Mouse (Mus musculus) intestine, postnatal 0 days (tissue): ENCODE measurements around the gene Entr1. TPM values are rescaled to one million over a fixed set of nuclear protein-coding genes. Genes with fewer than 3 reads are reported as not detected.

Experiments used
- ATAC-seq: fragments of 200-750 bp; cut with Nextera tagmentation; 2 replicates; pipeline ENCODE4 v1.8.0; 2017; ENCODE audit warnings: mild to moderate bottlenecking, moderate TSS enrichment, moderate library complexity
- H3K27ac ChIP-seq: fragments of 300-500 bp; sonication (generic); 2 replicates; pipeline ENCODE4 v1.5.1; 2014; ENCODE audit warnings: mild to moderate bottlenecking, low read depth, low read length, moderate library complexity
- H3K27me3 ChIP-seq: fragments of 300-500 bp; sonication (generic); replicated peaks from 2 replicates; pipeline ENCODE4 v1.6.1; 2014; ENCODE audit warnings: low read length, mixed read lengths; ENCODE audit not compliant: control insufficient read depth, insufficient read depth
- H3K36me3 ChIP-seq: fragments of 300-500 bp; sonication (generic); 2 replicates; pipeline ENCODE4 v1.6.1; 2014; ENCODE audit warnings: mild to moderate bottlenecking, moderate library complexity; ENCODE audit not compliant: control insufficient read depth, insufficient read depth
- H3K4me1 ChIP-seq: fragments of 300-500 bp; sonication (generic); replicated peaks from 2 replicates; pipeline ENCODE4 v1.6.1; 2014; ENCODE audit warnings: antibody characterized with exemption, low read length, mixed read lengths; ENCODE audit not compliant: control insufficient read depth, insufficient read depth
- H3K4me2 ChIP-seq: fragments of 300-500 bp; sonication (generic); replicated peaks from 2 replicates; pipeline ENCODE4 v1.6.1; 2014; ENCODE audit warnings: low read depth, mild to moderate bottlenecking, moderate library complexity
- H3K4me3 ChIP-seq: fragments of 300-500 bp; sonication (generic); 2 replicates; pipeline ENCODE4 v1.5.1; 2014; ENCODE audit warnings: low read depth, low read length
- H3K9ac ChIP-seq: fragments of 300-500 bp; sonication (generic); 2 replicates; pipeline ENCODE4 v1.6.1; 2014; ENCODE audit warnings: mild to moderate bottlenecking, low read depth, low read length
- H3K9me3 ChIP-seq: fragments of 300-500 bp; sonication (generic); 2 replicates; pipeline ENCODE4 v1.6.1; 2016; ENCODE audit warnings: mixed run types; ENCODE audit not compliant: control insufficient read depth
- CTCF ChIP-seq: sonication (generic); IDR thresholded peaks from 2 replicates; pipeline ENCODE4 v1.5.1; 2016; ENCODE audit warnings: low read depth, mild to moderate bottlenecking, control low read depth, antibody characterized with exemption, moderate library complexity
- WGBS: fragments of 180-500 bp; shearing (Covaris S2); extraction: QIAGEN DNeasy Blood & Tissue Kit; methylation state at CpG from one replicate; pipeline ENCODE4 v1.1.7; 2014; 5-methylcytosine and 5-hydroxymethylcytosine counted together
- polyA plus RNA-seq: library from polyadenylated mRNA; unstranded; fragments of >200 nt; fragmentation: Nextera tagmentation; extraction: Ambion mirVana; gene quantifications from 2 replicates; pipeline ENCODE4 v1.2.1, GENCODE M21; 2015

The Entr1 gene
- polyA plus RNA-seq, 1 experiment from 2014 or later: 45.6 TPM

DNA sequence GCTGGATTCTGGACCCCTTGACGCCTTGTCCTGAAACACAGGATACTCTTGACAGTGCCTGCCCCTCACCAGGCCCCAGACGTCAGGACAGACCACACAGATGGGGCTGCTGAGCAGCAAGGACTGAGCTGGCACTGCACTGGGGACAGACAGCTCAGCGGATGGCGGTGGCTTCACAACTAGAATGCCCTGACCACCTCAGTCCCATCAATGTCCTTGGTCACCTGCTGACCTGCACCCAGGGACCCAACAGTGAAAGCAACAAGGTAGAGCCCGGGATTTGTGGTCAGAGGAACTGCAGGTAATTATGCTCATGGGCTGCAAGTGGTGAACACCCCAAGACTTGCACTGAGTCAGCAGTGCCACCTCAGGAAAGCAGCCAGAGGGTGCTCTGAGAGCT is 26.1 kb downstream of the Entr1 start:
- Histone ChIP-seq H3K4me3 (no peak overlapping the region), H3K36me3 (peaks cover 25% of the 10 kb centered on the region), H3K9me3 (no peaks in the 10 kb centered on the region), H3K27me3 (no peaks in the 10 kb centered on the region), H3K4me1 (no peaks in the 10 kb centered on the region), H3K27ac (no peak overlapping the region), H3K9ac (no peak overlapping the region), H3K4me2 (no peak overlapping the region)
- ATAC-seq: no peak
- 90% methylated on average over 5 of the region's 5 CpGs for WGBS
- no peak for TF ChIP-seq CTCF

DNA sequence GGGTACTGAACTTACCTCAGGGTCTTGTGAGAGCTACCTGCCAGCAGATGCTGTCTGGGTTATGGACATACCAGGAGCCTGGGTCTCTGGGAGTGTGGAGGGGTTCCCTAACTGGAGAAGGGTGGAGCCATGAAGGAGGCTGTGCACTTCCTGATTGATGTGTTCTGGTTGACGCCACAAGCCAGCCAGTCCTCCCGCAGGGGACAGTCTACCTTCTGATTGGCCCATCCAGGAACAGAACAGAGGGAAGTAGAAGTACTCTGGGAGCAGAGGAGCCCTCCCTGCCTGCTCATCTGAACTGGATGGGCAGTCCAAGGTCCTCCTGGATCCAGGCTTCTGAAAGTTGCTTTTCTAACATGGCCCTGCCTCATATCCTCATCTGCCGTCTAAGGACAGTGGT is 28.3 kb downstream of the Entr1 start, which contains the start of gene Card9:
Gene Card9, minus strand, starts transcription at position 147 of the 400 bp plus-strand sequence.
- Histone ChIP-seq H3K4me1 (no peaks in the 10 kb centered on the region), H3K27ac (no peak within 1 kb of the TSS), H3K27me3 (no peaks in the 10 kb centered on the region), H3K4me3 (no peak within 1 kb of the TSS), H3K9ac (no peak within 1 kb of the TSS), H3K36me3 (peaks cover 3% of the 10 kb centered on the region; the same call in 1 of the 2 replicates), H3K9me3 (no peaks in the 10 kb centered on the region), H3K4me2 (no peak within 1 kb of the TSS)
- no peak for TF ChIP-seq CTCF
- 27% methylated on average over 3 of the region's 3 CpGs for WGBS
- ATAC-seq: peak; percentile 23; the same call in 1 of the 2 replicates

GRCm38 (mm10) chr2:26359983-26360382 is 29.1 kb downstream of the Entr1 start:
- Histone ChIP-seq H3K27me3 (no peaks in the 10 kb centered on the region), H3K36me3 (no peaks in the 10 kb centered on the region; the same call in 1 of the 2 replicates), H3K4me1 (no peaks in the 10 kb centered on the region), H3K9ac (no peak overlapping the region), H3K27ac (no peak overlapping the region), H3K4me2 (no peak overlapping the region), H3K4me3 (no peak overlapping the region), H3K9me3 (no peaks in the 10 kb centered on the region)
- no peak for ATAC-seq
- no peak for TF ChIP-seq CTCF
- 74% methylated on average over 6 of the region's 6 CpGs for WGBS

GRCm38 (mm10) chr2:26358667-26359320 is 30.3 kb downstream of the Entr1 start:
- 84% methylated on average over 13 of the region's 13 CpGs for WGBS
- H3K27me3 ChIP-seq: no peaks in the 10 kb centered on the region
- no peak overlapping the region for H3K4me2 ChIP-seq
- no peak for TF ChIP-seq CTCF
- no peak overlapping the region for H3K9ac ChIP-seq
- H3K9me3 ChIP-seq: no peaks in the 10 kb centered on the region
- no peak; the same call in 1 of the 2 replicates for ATAC-seq
- no peaks in the 10 kb centered on the region; the same call in 1 of the 2 replicates for H3K36me3 ChIP-seq
- H3K27ac ChIP-seq: no peak overlapping the region
- H3K4me3 ChIP-seq: no peak overlapping the region
- H3K4me1 ChIP-seq: no peaks in the 10 kb centered on the region

DNA sequence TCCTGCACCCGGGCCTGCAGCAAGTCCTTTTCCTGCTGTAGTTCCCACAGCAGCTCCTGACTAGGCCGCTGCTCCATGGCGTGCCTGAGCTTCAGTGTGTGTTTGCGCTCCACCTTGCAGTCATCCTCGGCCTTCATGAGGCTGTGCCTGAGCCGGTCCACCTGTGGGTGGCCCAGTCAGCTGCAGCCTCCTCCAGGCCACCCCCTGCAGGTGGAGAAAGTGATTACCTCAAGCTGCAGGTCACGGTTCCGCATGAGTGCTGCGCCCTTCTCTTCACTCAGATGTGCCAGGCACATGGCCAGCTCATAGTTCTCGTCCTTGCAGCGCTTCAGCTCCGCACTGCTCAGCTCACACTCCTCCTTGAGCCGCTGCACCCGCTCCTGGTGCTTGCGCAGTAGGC is 31.6 kb downstream of the Entr1 start:
- Histone ChIP-seq H3K27ac (no peak overlapping the region), H3K36me3 (no peaks in the 10 kb centered on the region; the same call in 1 of the 2 replicates), H3K9ac (no peak overlapping the region), H3K4me3 (no peak overlapping the region), H3K4me2 (no peak overlapping the region), H3K4me1 (0 out of 2 replicates have a peak, but pooled peaks cover 5% of the 10 kb centered on the region), H3K27me3 (no peaks in the 10 kb centered on the region), H3K9me3 (no peaks in the 10 kb centered on the region)
- 0 out of 2 replicates have a peak, but pooled peaks have one; percentile 15 for ATAC-seq
- 57% methylated on average over 15 of the region's 15 CpGs for WGBS
- TF ChIP-seq CTCF: peak; percentile 66

DNA sequence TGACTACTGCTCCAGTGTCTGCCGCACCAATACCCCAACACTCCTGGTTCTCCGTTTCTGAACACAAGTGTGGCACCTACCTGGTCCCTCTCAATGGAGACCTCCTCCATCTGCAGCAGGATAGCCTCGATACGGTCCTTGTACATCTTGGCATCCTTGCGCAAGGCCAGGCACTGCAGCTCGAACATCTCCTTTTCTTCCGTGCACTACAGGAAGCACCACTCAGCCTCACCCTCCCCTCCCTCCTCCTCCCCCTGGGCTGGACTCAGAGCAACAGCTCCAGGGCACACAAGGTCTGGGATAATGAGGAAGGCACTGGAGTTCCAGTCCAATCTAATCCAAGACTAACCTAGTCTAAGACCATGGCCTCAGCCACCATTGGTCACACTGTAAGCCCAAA is 32.4 kb downstream of the Entr1 start:
- H3K27me3 ChIP-seq: no peaks in the 10 kb centered on the region
- H3K36me3 ChIP-seq: no peaks in the 10 kb centered on the region; the same call in 1 of the 2 replicates
- H3K27ac ChIP-seq: no peak overlapping the region
- no peak overlapping the region for H3K9ac ChIP-seq
- no peak for ATAC-seq
- H3K4me1 ChIP-seq: 0 out of 2 replicates have a peak, but pooled peaks cover 5% of the 10 kb centered on the region
- H3K4me2 ChIP-seq: no peak overlapping the region
- no peak overlapping the region for H3K4me3 ChIP-seq
- TF ChIP-seq CTCF: no peak
- 73% methylated on average over 7 of the region's 7 CpGs for WGBS
- H3K9me3 ChIP-seq: no peaks in the 10 kb centered on the region
